Mouse (Mus musculus) heart, embryonic 12.5 days (tissue): Measurements from ENCODE around the gene Jup. TPM values are rescaled to one million over a fixed set of nuclear protein-coding genes. Genes with fewer than 3 reads are reported as not detected.
A peak's percentile ranks its signal among the peaks of the same experiment; 100 is the strongest.
"Not testable (repeated sequence)": the region's sequence is repeated elsewhere in the genome, so short reads cannot be mapped to it uniquely, and the experiment has no call there.

Experiments used
- ATAC-seq: fragments of 200-750 bp; cut with Nextera tagmentation; 2 replicates; pipeline ENCODE4 v1.8.0; 2017; ENCODE audit warnings: moderate TSS enrichment, moderate library complexity; ENCODE audit not compliant: insufficient number of reproducible peaks, low FRiP score
- H3K27ac ChIP-seq: fragments of 300-500 bp; sonication (generic); 2 replicates; pipeline ENCODE4 v1.5.1; 2016; ENCODE audit warnings: mild to moderate bottlenecking, moderate library complexity; ENCODE audit not compliant: poor library complexity, severe bottlenecking
- H3K27me3 ChIP-seq: fragments of 300-500 bp; sonication (generic); replicated peaks from 2 replicates; pipeline ENCODE4 v1.6.1; 2016; ENCODE audit warnings: mild to moderate bottlenecking, moderate library complexity
- H3K36me3 ChIP-seq: fragments of 300-500 bp; sonication (generic); 2 replicates; pipeline ENCODE4 v1.6.1; 2016; ENCODE audit warnings: mild to moderate bottlenecking, moderate library complexity
- H3K4me1 ChIP-seq: fragments of 300-500 bp; sonication (generic); replicated peaks from 2 replicates; pipeline ENCODE4 v1.6.1; 2016; ENCODE audit warnings: mild to moderate bottlenecking
- H3K4me2 ChIP-seq: fragments of 300-500 bp; sonication (generic); 2 replicates; pipeline ENCODE4 v1.6.1; 2016; ENCODE audit warnings: mild to moderate bottlenecking, moderate library complexity
- H3K4me3 ChIP-seq: fragments of 300-500 bp; sonication (generic); 2 replicates; pipeline ENCODE4 v1.5.1; 2016; ENCODE audit warnings: mild to moderate bottlenecking
- H3K9ac ChIP-seq: fragments of 300-500 bp; sonication (generic); 2 replicates; pipeline ENCODE4 v1.6.1; 2016; ENCODE audit warnings: mild to moderate bottlenecking, moderate library complexity
- H3K9me3 ChIP-seq: fragments of 300-500 bp; sonication (generic); replicated peaks from 2 replicates; pipeline ENCODE4 v1.6.1; 2016; ENCODE audit warnings: mild to moderate bottlenecking, moderate library complexity
- WGBS: fragments of 180-500 bp; shearing (Covaris S2); methylation state at CpG from one replicate; pipeline ENCODE4 v1.1.7; 2016; 5-methylcytosine and 5-hydroxymethylcytosine counted together
- microRNA-seq: library from miRNA; unstranded; fragments of <30 nt; microRNA quantifications from one replicate; pipeline ENCODE4, GENCODE M21; 2017
- polyA plus RNA-seq: library from polyadenylated mRNA; unstranded; fragments of >200 nt; fragmentation: Nextera tagmentation; extraction: Ambion mirVana; gene quantifications from 2 replicates; pipeline ENCODE4 v1.2.1, GENCODE M21; 2016

Jup gene
- polyA plus RNA-seq, 1 experiment from 2014 or later: 107 TPM

DNA sequence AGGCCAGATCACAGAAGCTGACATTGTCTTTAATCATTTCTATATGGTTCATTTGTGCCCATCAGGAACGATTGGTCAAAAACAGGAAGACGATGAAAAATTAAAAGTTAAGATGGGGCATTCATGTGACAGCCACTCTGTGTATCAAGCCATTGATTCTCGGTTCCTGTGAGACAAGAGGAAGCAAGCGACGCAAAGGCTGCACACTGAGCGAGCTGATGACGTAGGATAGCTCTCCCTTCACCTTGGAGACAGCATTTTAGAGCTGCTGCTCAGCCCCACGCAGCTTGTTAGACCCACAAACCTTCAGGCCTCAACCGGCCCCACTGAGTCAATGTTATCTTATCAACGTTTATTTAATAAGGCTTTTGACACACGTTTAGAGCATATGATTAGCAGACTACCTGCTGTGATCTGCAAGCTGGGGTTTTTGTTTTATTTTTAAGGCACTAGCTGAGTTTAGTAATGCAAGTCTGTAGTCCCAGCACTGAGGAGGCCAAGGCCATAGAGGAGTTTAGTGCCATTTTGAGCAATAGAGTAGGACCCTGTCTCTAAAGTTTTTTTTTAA is 72.4 kb downstream of the Jup start:
- Histone ChIP-seq H3K4me3 (no peak overlapping the region), H3K27me3 (no peaks in the 10 kb centered on the region), H3K36me3 (peaks cover 22% of the 10 kb centered on the region), H3K9me3 (no peaks in the 10 kb centered on the region), H3K27ac (no peak overlapping the region), H3K4me1 (peaks cover 23% of the 10 kb centered on the region), H3K9ac (no peak overlapping the region), H3K4me2 (no peak overlapping the region)
- ATAC-seq: no peak
- 71% methylated on average over 11 of the region's 11 CpGs for WGBS

DNA sequence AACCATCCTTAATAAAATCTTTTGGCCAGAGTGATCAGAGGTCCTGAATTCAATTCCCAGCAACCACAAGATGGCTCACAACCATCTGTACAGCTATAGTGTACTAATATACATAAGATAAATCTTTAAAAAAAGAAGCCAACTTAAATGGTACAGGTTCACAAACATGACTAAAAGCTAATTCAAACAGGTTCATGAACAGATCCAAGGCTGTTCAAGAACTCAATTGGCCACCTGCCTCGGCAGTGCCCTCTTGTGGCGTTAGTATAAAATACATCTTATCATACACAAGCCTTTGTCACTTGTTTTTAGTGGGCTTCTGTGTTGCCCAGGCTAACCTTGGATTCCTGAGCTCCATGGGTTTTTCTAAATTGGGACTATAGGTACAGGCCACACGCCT is 74.0 kb downstream of the Jup start:
- Histone ChIP-seq H3K4me1 (peaks cover 23% of the 10 kb centered on the region), H3K27ac (no peak overlapping the region), H3K4me3 (no peak overlapping the region), H3K4me2 (no peak overlapping the region), H3K36me3 (peaks cover 22% of the 10 kb centered on the region), H3K9ac (no peak overlapping the region), H3K27me3 (no peaks in the 10 kb centered on the region), H3K9me3 (no peaks in the 10 kb centered on the region)
- WGBS: 17% methylated on average over 3 of the region's 3 CpGs
- ATAC-seq: no peak

DNA sequence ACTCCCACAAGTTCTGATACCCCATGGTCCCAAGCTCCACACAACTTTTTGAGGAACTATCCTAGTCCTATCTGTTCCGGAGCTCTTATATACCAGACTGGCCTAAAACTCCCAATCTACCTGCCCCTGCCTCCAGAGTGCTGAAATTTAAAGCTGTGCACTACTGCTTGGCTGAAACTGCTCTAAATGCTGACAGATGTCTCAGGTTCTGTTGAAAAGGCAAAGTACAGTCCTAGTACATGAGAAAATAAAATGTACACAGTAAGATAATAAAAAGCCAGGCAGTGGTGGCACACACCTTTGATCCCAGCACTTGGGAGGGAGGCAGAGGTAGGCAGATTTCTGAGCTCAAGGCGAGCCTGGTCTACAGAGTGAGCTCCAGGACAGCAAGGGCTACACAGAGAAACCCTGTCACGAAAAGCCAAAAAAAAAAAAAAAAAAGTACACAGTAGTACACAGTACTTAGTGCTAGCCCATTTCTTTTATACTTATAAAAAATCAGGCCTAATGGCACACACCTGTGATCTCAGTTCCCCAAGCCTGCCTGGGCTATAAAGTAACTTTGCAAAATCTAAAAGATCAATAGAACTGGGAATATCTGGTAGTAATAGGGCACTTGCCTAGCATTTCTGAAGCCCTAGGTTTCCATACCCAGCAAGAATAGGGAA is 74.8 kb downstream of the Jup start:
- peaks cover 22% of the 10 kb centered on the region for H3K36me3 ChIP-seq
- H3K4me1 ChIP-seq: peaks cover 23% of the 10 kb centered on the region
- no peak overlapping the region for H3K27ac ChIP-seq
- 69% methylated on average over 3 of the region's 3 CpGs for WGBS
- H3K4me3 ChIP-seq: no peak overlapping the region
- no peaks in the 10 kb centered on the region for H3K9me3 ChIP-seq
- H3K9ac ChIP-seq: no peak overlapping the region
- no peaks in the 10 kb centered on the region for H3K27me3 ChIP-seq
- no peak for ATAC-seq
- no peak overlapping the region for H3K4me2 ChIP-seq

DNA sequence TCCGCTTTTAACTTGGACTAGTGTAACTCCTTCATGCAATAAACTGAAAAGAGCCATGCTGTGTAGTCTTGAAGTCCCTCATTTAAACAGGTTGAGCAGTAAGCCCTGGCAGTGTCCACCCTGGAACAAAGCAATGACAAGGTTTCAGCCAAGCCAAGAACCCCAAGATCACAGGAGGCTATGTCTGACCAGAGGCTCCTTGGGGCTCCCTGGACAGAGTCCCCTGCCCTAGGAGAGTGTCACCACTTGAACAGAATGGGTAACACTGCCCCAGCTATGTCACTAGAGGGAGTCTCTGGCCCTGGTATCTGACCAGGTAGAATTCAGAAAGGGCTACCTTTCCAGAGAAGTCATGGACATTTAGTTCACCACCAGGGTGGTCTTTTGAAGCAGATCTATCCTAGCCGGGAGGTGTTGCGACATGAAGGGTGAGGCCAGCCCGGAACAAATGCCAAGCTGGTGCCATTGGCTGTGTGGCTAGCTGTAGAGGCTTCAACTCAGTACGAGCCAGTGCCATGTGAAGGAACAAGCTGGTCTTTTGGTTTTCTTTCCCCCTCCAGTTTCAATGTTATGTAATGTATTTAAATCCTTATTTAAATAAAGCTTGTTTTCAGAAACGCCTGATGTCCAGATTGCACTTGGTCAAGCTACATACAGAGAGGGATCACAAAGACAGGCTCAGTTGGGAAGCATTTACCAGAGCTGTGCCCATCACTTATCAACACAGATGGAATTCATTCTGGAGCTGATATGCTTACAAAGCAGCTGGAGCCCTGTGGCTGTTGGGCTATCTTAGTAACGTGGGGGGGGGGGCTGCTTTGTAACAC is 75.9 kb downstream of the Jup start:
- H3K4me3 ChIP-seq, ATAC-seq, H3K27me3 ChIP-seq, H3K9ac ChIP-seq, H3K27ac ChIP-seq, H3K9me3 ChIP-seq: not testable (repeated sequence)
- WGBS: 73% methylated on average over 7 of the region's 7 CpGs
- Histone ChIP-seq H3K4me2 (peak overlapping the region; percentile 96), H3K36me3 (peaks cover 22% of the 10 kb centered on the region), H3K4me1 (peaks cover 12% of the 10 kb centered on the region; the same call in 1 of the 2 replicates)

DNA sequence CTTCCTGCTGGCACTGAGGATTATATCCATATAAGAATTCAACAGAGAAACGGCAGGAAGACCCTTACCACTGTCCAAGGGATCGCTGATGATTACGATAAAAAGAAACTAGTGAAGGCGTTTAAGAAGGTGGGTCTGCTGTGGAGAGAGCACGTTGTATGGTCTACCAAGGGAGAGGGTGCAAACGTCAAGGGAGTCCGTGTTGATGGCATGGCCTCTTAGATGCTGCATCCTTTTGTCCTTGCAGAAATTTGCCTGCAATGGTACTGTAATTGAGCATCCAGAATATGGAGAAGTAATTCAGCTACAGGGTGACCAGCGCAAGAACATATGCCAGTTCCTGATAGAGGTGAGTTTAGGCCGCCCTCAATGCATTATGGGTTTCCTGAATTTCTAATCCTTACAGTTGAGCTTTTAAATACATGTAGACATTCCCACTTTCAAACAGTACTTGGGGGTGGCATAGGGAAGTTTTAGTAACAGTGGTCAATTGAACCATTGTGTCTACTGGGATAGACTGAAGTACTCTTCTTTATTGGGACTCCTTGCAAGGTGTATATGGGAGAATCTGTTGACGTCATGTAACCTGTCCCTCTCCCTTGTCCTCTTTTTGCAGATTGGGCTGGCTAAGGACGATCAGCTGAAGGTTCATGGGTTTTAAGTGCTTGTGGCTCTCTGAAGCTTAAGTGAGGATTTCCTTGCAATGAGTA is 76.7 kb downstream of the Jup start:
- Histone ChIP-seq H3K4me1 (peaks cover 11% of the 10 kb centered on the region; the same call in 1 of the 2 replicates), H3K36me3 (peaks cover 22% of the 10 kb centered on the region), H3K4me2 (peak overlapping the region; percentile 96), H3K27ac (peak overlapping the region; percentile 100; the same call in 1 of the 2 replicates), H3K4me3 (peak overlapping the region; percentile 91), H3K9ac (peak overlapping the region; percentile 99)
- H3K27me3 ChIP-seq, H3K9me3 ChIP-seq, ATAC-seq: not testable (repeated sequence)
- WGBS: 18% methylated on average over 11 of the region's 11 CpGs

DNA sequence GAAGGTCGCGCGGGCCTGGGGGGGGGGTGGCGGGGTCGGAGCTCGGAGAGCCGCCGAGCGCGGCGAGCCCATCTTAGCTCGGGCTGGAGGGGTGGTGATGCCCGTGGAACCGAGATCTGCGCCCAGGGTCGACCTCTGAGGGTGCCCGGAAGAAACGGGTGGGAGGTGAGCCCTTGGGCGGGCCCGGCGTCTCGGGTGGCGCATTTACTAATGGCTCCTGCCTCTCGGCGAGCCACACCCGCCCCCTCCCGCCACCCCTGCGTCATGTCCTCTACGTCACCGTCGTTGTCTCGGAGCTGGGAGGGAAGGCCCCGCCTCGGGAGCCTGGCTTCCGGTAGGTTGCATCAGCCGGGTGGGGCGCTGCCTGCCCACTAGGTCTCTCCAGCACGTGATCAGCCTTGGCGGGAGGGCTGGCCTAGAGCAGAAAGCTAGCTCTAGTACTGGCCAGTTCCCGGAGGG is 77.4 kb downstream of the Jup start:
- Histone ChIP-seq H3K27me3 (no peaks in the 10 kb centered on the region), H3K27ac (peak overlapping the region; percentile 100), H3K36me3 (peaks cover 22% of the 10 kb centered on the region), H3K4me3 (peak overlapping the region; percentile 91), H3K9me3 (no peaks in the 10 kb centered on the region), H3K4me1 (peaks cover 11% of the 10 kb centered on the region; the same call in 1 of the 2 replicates), H3K4me2 (peak overlapping the region; percentile 96), H3K9ac (peak overlapping the region; percentile 99)
- WGBS: under 1% methylated on average over 40 of the region's 40 CpGs
- peak; percentile 93 for ATAC-seq

DNA sequence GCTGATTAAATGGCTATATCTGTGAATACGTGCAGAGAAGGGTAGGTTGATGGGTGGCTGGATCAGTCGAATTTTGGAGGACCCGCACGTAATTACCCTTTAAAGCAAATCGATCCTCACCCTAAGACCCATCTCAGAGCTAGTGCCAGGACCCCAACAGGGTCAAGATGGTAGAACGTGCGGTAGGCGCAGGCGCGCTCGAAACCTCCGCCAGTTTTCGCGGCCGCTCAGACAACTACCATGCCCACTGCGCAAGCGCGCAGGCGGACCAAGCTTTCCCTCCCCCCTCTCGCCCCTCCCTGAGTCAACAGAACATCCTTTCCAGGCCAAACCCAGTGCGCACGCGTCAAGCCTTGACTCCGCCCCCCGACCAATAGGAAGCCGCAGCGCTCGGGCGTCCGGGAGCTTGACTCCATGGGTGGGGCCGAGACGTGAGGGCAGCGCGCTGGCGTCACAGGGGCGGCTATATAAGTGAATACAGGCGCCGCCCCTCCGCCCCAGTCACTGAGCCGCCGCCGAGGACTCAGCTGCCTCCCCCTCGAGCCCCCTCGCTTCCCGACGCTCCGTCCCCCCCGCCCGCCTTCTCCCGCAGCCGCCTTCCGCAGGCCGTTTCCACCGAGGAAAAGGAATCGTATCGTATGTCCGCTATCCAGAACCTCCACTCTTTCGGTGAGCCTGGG is 77.9 kb downstream of the Jup start, which contains the start of gene Eif1:
Gene Eif1 (plus strand): TSS at position 394 of the 680 bp plus-strand sequence.
- peak within 1 kb of the TSS; percentile 91 for H3K4me3 ChIP-seq
- H3K9me3 ChIP-seq: no peaks in the 10 kb centered on the region
- peaks cover 11% of the 10 kb centered on the region; the same call in 1 of the 2 replicates for H3K4me1 ChIP-seq
- no peaks in the 10 kb centered on the region for H3K27me3 ChIP-seq
- peaks cover 22% of the 10 kb centered on the region for H3K36me3 ChIP-seq
- under 1% methylated on average over 58 of the region's 58 CpGs for WGBS
- peak within 1 kb of the TSS; percentile 96 for H3K4me2 ChIP-seq
- peak within 1 kb of the TSS; percentile 100 for H3K27ac ChIP-seq
- peak; percentile 92 for ATAC-seq
- H3K9ac ChIP-seq: peak within 1 kb of the TSS; percentile 99

Small RNAs within 50 kb of the gene (microRNA-seq; reads per million reads assigned to microRNA genes)
- gene Gm27374: not detected

Other genes with a start within 250 kb of the Jup start
- 86.8 and 88.0 TPM in 2 replicates for gene Krt19, start 249.1 kb downstream of the Jup start, polyA plus RNA-seq
- not detected in 2 replicates for gene Krt9, start 204.5 kb downstream of the Jup start, polyA plus RNA-seq
- 1.3 and 2.2 TPM in 2 replicates for gene Krt14, start 190.2 kb downstream of the Jup start, polyA plus RNA-seq
- gene Krt16, start 148.9 kb downstream of the Jup start, polyA plus RNA-seq: not detected in 2 replicates
- 1.3 and 1.9 TPM in 2 replicates for gene Krt17, start 136.7 kb downstream of the Jup start, polyA plus RNA-seq
- not detected in 2 replicates for gene Krt42, start 127.9 kb downstream of the Jup start, polyA plus RNA-seq
- gene Eif1, start 77.9 kb downstream of the Jup start, polyA plus RNA-seq: 1,467 and 1,522 TPM in 2 replicates
- gene Gast, start 63.4 kb downstream of the Jup start, polyA plus RNA-seq: not detected in 2 replicates
- gene Hap1, start 41.6 kb downstream of the Jup start, polyA plus RNA-seq: 11.1 and 12.3 TPM in 2 replicates
- 69.7 and 78.3 TPM in 2 replicates for gene P3h4, start 17.1 kb upstream of the Jup start, polyA plus RNA-seq
- 114 and 124 TPM in 2 replicates for gene Fkbp10, start 17.9 kb upstream of the Jup start, polyA plus RNA-seq
- gene Nt5c3b, start 44.0 kb upstream of the Jup start, polyA plus RNA-seq: 101 and 104 TPM in 2 replicates
- gene Klhl10, start 44.2 kb upstream of the Jup start, polyA plus RNA-seq: 0.65 and 0.76 TPM in 2 replicates
- 9.5 and 9.8 TPM in 2 replicates for gene Klhl11, start 75.0 kb upstream of the Jup start, polyA plus RNA-seq
- 93.7 and 99.0 TPM in 2 replicates for gene Acly, start 130.2 kb upstream of the Jup start, polyA plus RNA-seq
- 0.30 and 0.77 TPM in 2 replicates for gene Ttc25, start 147.8 kb upstream of the Jup start, polyA plus RNA-seq
- 21.6 and 22.1 TPM in 2 replicates for gene Cnp, start 177.1 kb upstream of the Jup start, polyA plus RNA-seq
- 59.7 and 60.7 TPM in 2 replicates for gene Nkiras2, start 221.5 kb upstream of the Jup start, polyA plus RNA-seq
- gene Dnajc7, start 222.4 kb upstream of the Jup start, polyA plus RNA-seq: 207 and 213 TPM in 2 replicates